Mouse (Mus musculus) B cell, adult 62 days (primary cell): Measurements from ENCODE around the gene Lrrc8e. TPM values are rescaled to one million over a fixed set of nuclear protein-coding genes. Genes with fewer than 3 reads are reported as not detected.

Experiments used
- total RNA-seq: library from RNA; stranded (reverse); gene quantifications from 4 replicates; pipeline ENCODE4 v1.2.4, GENCODE M21; 2023

Gene Lrrc8e
- not detected in 4 replicates for total RNA-seq

DNA sequence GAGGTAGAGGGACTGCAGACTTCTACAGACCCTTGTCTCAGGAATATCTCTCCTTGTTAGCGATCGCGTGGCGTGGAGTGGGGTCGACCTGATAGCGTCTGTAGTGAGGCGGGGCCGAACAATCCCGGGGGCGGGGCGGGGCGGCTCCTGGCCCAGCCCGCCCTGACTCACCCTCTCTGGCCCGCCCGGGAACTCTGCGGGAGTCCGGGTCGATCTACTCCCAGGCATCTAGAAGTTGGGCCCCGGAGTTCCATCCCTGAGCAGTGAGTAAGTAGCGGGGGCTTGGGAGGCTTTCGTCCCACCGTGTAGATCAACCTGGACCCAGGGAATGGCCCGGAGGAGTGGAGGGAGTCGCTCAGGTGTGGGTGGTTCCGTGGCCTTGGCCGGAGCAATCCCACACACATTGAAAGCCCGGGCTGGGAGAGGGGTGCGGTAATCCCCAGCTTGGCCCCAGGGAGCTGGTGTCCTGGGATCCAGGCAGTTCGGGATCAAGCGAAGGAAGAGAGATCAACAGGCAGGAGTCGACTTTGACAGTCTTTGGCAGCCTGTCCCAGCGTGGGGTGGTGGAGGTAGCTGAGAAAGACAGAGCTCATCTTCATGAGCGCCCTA lies at the start of gene Lrrc8e:
Lrrc8e (plus strand) TSS at position 89 of the 609 bp plus-strand sequence.

DNA sequence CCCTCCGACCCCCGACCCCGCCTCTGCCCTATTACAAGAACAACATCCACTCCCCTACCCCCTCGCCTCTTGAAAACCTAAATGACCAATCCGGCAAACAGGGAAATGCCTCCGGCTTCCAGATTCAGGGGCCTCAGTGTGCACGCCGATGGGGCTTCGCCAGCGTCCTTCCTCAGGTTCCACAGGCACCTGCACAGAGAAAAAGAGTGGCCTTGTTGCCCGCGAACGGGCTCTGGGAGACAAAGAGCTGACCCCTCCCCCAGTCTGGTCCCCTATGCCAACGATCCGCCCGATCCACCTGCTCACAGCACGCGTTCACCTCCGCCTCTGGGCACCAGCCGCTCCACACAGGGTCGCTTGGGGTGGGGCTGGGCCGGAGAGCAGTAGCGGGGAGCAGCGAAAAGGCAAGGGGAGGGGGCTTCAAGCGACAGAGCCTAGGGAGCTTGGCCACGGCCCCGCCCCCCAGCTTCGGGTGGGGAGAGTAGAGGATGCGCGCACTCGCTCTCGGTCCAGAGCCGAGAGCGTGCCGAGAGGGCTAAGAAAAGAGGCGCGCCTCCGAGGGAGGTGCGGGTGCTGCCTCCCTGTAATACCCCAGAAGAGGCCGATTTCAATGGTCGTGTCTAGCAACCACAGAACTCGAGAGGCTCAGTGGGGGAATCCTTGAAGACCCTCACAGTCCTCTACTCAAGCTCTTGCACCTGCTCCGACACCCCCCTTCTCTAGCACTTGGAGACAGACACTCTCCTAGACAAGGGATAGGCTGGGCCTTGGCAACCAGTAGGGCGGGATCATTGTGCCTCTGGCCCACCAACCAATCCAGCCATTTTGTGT lies 9.6 kb upstream of the Lrrc8e start, which contains the start of gene Prr36:
Prr36 (minus strand) TSS at position 669 of the 831 bp plus-strand sequence.

DNA sequence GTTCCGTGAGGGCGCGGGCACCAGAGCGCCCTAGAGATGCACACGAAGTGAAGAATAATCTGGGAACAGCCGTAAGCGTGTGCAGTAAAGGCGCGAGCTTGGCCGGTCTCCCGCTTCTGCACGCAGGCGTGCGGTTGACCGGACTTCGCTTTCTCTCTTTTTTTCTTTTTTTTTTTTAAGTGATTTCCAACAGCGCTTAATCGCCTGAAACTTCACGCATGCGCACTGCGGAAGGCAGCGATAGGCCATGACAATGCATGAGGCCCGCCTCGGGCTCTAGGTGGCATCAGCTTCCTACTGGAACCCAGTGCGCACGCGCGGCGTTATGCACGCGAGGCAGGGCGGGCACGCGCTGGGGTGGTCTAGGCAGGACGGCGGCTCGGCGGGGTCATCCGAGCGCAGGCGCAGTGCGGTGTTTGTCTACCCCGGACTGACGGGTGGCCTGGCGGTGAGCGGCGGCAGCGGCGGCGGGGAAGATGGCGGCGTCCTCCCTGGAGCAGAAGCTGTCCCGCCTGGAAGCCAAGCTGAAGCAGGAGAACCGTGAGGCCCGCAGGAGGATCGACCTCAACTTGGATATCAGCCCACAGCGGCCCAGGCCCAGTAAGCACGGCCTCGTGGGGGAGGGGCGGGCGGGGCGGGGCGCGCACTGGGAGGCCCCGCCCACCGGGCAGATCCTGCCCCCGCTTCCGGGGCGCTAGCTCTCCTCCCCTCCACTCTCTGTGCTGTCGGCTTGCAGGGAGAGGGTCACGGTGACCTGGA lies 12.0 kb downstream of the Lrrc8e start, which contains the start of the genes Map2k7 and Gm49320:
Map2k7 (plus strand) TSS at position 307 of the 759 bp plus-strand sequence.
Gm49320 (plus strand) TSS at position 432 of the 759 bp plus-strand sequence.

DNA sequence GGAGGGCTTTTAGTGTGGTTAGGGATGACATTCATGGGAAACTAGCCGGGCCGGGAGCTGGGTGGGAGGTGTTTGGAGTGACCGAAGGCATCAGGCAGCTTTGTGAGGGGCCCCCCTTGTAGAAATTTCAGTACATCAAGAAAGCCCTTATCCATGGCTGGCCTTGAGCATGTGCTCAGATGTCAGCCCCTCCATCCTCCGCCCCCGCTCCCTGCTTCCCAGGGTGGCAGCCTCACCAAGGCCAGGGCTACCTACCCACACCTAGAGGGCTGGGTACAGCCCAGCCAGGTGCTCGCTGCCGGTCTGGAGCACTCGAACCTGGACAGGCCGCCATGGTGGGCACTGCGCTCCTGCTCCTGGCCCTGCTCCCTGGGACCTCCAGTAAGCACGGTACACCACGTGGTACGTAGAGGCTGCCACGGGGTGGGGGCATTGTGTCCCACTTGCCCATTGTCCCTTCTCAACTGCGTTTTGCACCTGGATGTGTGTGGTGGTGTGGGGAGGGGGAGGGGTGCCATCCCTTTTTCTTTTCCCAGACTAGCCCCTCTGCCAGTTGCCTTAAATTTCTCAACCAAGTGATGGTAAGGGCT lies 21.4 kb downstream of the Lrrc8e start, which contains the start of gene Tgfbr3l:
Tgfbr3l (plus strand) TSS at position 264 of the 590 bp plus-strand sequence.

DNA sequence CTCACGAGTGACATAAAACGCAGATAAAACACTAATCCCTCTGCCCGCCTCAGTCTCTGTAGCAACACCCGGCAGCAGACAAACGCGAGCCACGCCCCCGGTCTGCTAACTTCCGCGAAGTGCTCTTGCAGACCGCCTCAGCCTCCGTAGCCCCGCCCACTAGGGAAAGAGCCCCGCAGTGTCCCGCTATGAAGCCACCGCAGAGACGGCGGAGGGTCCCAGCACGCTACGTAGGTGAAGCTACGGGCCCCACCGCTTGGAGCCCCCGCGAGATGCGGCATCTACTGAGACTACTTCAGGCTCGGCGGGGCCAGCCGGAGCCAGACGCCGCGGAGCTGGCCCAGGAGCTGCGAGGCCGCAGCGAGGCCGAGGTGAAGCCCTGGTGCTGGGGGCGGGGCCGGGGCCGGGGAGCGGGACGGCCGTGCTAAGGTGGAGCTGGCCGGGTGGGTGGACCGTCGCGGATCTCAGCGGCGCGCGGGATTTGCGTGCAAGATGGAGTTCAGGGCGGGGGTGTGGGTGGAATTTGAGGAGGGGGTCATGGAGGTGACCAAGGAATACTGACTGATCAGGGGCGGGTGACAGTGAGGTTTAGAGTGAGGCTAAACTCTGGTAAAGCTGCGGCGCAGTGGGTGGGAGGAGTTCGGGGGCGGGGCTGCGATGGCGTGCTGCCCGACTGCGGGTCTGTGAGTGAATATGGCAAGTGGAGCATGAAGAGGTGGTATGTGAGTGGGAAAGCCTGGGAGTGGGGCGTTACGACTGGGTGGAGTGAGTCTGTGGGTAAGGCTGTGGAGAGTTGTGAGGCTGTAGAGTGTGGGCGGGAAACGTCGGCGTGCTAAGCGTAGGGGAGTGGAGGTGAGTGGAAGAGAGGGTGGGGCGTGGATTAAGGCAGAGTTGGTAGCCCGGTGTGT lies 26.6 kb downstream of the Lrrc8e start, which contains the start of gene Snapc2:
Snapc2 (plus strand) TSS at position 147 of the 908 bp plus-strand sequence.

DNA sequence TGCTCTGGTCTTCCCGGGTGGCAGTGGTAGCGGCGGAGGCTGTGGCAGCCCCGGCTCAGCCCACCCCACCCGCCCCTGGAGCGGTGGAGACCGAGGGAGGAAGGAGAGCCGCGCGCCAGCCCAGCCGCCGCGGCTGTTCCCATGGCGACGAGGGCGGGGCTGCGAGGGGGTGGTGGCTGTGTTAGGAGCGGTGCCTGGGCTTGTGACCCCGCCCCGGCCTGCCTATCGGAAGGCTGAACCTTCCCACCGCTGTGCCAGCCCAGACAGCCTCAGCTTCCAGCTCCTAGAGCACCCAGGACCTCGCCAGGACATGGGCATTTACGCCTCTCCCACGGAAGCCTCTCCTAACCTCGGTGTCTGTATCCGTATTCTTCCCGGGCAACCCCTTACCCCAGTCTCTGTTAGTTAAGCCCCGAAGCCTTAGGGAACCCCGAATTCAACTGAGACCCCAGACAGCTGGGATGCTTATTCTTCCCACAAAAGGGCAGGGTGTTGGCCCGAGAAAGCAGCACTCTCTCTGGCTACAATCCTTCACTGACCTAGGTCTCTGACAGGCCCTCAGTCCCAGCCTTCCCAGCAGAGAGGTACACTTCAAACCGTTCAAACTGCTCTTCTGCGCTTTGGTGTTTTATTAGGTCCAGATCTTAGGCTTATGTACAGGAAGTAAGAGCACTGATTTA lies 32.6 kb downstream of the Lrrc8e start, which contains the start of gene Ctxn1:
Ctxn1 (minus strand) TSS at position 150 of the 680 bp plus-strand sequence.

DNA sequence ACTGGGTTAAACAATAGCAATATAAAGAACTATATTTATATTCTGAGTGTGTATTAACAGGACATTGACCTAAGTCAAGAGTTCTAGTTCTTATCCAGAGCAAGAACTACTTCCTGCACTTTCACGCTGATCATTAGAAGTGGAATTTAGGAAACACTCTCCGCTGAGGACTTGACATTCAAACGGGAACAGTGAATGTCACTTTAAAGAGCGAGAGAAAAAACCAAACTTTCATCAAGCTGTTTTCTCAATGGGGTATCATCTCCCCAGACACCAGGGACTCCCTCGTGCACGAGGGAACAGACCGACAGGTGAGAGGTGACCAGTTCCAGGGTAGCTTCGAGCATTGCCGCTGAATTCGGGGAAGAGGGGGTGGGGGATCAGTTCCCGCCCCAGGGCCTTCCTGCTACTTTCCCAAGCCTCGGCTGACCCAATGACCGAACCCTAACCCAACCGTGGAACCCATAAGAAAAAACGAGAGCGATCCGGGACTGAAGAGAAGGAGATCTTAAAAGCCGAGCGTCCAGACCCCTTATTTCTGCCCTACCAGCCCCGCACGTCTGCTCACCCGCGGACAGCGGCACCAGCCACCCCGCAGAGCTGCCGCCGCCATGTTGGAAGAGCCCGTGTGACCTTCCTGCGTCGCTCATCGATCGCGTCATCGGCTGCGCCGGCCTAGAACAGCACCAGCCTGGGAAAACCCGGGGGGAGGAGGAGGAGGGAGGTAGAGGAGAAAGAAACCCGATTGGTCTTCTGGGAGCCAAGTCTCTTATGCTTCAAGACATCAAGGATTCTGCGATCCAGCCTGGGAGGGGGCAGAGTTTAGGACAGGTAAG lies 48.9 kb downstream of the Lrrc8e start, which contains the start of gene Timm44:
Timm44 (minus strand) TSS at position 639 of the 836 bp plus-strand sequence.

Other genes with a start within 250 kb of the Lrrc8e start
- gene Cd209f, start 121.0 kb upstream of the Lrrc8e start, total RNA-seq, result not detected in 4 replicates
- gene Cd209g, start 92.7 kb upstream of the Lrrc8e start, total RNA-seq, result not detected in 4 replicates
- gene Evi5l, start 60.3 kb upstream of the Lrrc8e start, total RNA-seq, result 25.1 to 32.3 TPM (median 28.3 TPM) in 4 replicates
- gene Prr36, start 9.4 kb upstream of the Lrrc8e start, total RNA-seq, result 0.15 TPM in 1 of 4 replicates, not detected in the others
- 107 to 134 TPM (median 112 TPM) in 4 replicates for gene Map2k7, start 11.9 kb downstream of the Lrrc8e start, total RNA-seq
- not detected in 4 replicates for gene Gm49320, start 12.0 kb downstream of the Lrrc8e start, total RNA-seq
- gene Tgfbr3l, start 21.4 kb downstream of the Lrrc8e start, total RNA-seq, result 14.9 to 23.4 TPM (median 21.3 TPM) in 4 replicates
- gene Snapc2, start 26.3 kb downstream of the Lrrc8e start, total RNA-seq, result 11.2 to 14.0 TPM (median 12.3 TPM) in 4 replicates
- 0.83 to 0.95 TPM (median 0.94 TPM) in 3 of 4 replicates, not detected in the other for gene Ctxn1, start 32.4 kb downstream of the Lrrc8e start, total RNA-seq
- gene Timm44, start 49.1 kb downstream of the Lrrc8e start, total RNA-seq, result 73.9 to 80.0 TPM (median 77.2 TPM) in 4 replicates
- gene Ccl25, start 98.4 kb downstream of the Lrrc8e start, total RNA-seq, result 11.0 to 17.8 TPM (median 14.6 TPM) in 4 replicates
- 84.4 to 105 TPM (median 96.3 TPM) in 4 replicates for gene Elavl1, start 98.6 kb downstream of the Lrrc8e start, total RNA-seq